Mouse (Mus musculus): ENCODE results near the gene Clec4a1. TPM values are rescaled to one million over a fixed set of nuclear protein-coding genes. Genes with fewer than 3 reads are reported as not detected.

The Clec4a1 gene
- polyA plus RNA-seq (2015; fragmentation: Nextera tagmentation; extraction: Ambion mirVana), result 0.46 and 1.0 TPM in 2 replicates

- ATAC-seq, result no peak
- Histone ChIP-seq H3K27me3 (replicated peaks; ENCODE audit: control insufficient read depth, insufficient read depth, low read length) (no peaks in the 10 kb centered on the region), H3K4me3 (replicated peaks; ENCODE audit: low read length) (no peak within 1 kb of the TSS), H3K36me3 (ENCODE audit: control insufficient read depth, insufficient read depth) (no peaks in the 10 kb centered on the region), H3K9ac (replicated peaks; ENCODE audit: low read depth, low read length) (no peak within 1 kb of the TSS), H3K9me3 (ENCODE audit: control insufficient read depth, low read length) (no peaks in the 10 kb centered on the region), H3K4me1 (replicated peaks; ENCODE audit: control insufficient read depth, insufficient read depth, low read length) (no peaks in the 10 kb centered on the region), H3K4me2 (ENCODE audit: low read length) (no peak within 1 kb of the TSS), H3K27ac (ENCODE audit: low read length) (no peak within 1 kb of the TSS)
- 77% methylated on average over 4 of the region's 4 CpGs for WGBS
These were observed at the start of gene Clec4a1 for GRCm38 (mm10) chr6:122921451-122921850. Gene Clec4a1 (plus strand): TSS chr6:122921848.

DNA sequence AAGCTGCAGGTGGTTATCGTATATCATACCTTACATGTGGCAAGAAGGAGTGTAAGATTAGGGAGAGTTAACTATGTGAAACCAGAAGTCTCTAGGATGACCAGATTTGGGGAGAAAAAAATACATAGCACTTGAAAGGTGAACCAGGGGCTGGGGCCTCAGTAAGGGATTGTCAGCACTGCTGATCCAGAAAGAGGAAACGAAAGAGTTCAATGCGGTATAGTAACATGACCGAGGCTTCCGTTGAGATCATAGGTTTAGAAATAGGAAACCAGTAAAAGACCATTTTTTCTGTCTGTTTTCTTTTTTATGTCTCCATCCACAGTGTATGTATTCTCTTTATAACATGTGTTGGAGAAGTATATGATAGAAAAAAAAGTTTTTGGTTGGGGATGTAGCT is 48.8 kb upstream of the Clec4a1 start:
- Histone ChIP-seq H3K27me3 (replicated peaks; ENCODE audit: control insufficient read depth, insufficient read depth, low read length) (no peaks in the 10 kb centered on the region), H3K4me1 (replicated peaks; ENCODE audit: control insufficient read depth, insufficient read depth, low read length) (peaks cover 15% of the 10 kb centered on the region), H3K4me2 (ENCODE audit: low read length) (no peak overlapping the region), H3K9me3 (ENCODE audit: control insufficient read depth, low read length) (no peaks in the 10 kb centered on the region), H3K36me3 (ENCODE audit: control insufficient read depth, insufficient read depth) (no peaks in the 10 kb centered on the region; the same call in 1 of the 2 replicates), H3K4me3 (replicated peaks; ENCODE audit: low read length) (no peak overlapping the region), H3K27ac (ENCODE audit: low read length) (no peak overlapping the region), H3K9ac (replicated peaks; ENCODE audit: low read depth, low read length) (no peak overlapping the region)
- no peak for ATAC-seq
- 98% methylated on average over 5 of the region's 5 CpGs for WGBS

DNA sequence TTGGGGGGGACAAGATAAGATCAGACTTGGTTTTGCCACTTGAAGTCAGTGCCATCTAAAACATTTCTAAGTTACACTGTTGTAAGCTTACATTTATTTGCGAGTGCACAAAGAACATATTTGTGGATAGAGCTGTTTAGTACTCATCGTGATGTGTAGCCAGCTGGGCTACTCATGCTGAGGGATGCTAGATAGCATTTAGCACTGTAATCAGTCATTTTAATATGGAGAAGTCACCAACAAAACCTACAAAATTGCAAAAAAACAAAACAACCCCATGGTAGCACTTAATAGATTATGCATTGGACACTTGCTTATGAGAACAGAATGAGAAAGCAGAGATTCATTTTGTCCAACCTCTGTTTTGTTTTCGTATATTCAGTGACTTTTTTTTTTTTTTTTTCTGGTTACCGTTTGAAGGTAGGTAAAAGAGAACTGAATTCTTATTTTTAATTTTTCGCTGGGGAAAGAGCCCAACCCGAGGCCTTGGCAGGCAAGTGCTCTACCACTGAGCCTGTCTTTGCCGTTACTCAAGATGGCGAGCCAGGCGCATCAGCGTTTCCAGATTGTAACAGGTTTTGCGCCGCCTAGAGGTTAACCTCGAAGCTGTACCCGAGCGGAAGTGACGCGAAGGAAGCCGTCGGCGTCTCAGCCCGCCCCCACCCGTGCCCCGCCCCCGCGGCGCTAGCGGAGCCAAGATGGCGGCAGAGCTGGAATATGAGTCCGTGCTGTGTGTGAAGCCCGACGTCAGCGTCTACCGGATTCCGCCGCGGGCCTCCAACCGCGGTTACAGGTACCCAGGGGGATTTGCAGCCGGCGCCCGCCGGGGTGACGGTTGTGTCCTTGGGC is 47.6 kb upstream of the Clec4a1 start, which contains the start of gene Necap1:
Gene Necap1 (plus strand): TSS at position 604 of the 849 bp plus-strand sequence.
- no peaks in the 10 kb centered on the region for H3K27me3 ChIP-seq (replicated peaks; ENCODE audit: control insufficient read depth, insufficient read depth, low read length)
- no peaks in the 10 kb centered on the region for H3K9me3 ChIP-seq (ENCODE audit: control insufficient read depth, low read length)
- H3K9ac ChIP-seq (replicated peaks; ENCODE audit: low read depth, low read length), result peak within 1 kb of the TSS; percentile 83
- peak within 1 kb of the TSS; percentile 93 for H3K27ac ChIP-seq (ENCODE audit: low read length)
- peaks cover 15% of the 10 kb centered on the region for H3K4me1 ChIP-seq (replicated peaks; ENCODE audit: control insufficient read depth, insufficient read depth, low read length)
- H3K4me2 ChIP-seq (ENCODE audit: low read length), result peak within 1 kb of the TSS; percentile 61
- 7% methylated on average over 43 of the region's 43 CpGs for WGBS
- no peaks in the 10 kb centered on the region; the same call in 1 of the 2 replicates for H3K36me3 ChIP-seq (ENCODE audit: control insufficient read depth, insufficient read depth)
- H3K4me3 ChIP-seq (replicated peaks; ENCODE audit: low read length), result peak within 1 kb of the TSS; percentile 85
- ATAC-seq, result peak; percentile 97

DNA sequence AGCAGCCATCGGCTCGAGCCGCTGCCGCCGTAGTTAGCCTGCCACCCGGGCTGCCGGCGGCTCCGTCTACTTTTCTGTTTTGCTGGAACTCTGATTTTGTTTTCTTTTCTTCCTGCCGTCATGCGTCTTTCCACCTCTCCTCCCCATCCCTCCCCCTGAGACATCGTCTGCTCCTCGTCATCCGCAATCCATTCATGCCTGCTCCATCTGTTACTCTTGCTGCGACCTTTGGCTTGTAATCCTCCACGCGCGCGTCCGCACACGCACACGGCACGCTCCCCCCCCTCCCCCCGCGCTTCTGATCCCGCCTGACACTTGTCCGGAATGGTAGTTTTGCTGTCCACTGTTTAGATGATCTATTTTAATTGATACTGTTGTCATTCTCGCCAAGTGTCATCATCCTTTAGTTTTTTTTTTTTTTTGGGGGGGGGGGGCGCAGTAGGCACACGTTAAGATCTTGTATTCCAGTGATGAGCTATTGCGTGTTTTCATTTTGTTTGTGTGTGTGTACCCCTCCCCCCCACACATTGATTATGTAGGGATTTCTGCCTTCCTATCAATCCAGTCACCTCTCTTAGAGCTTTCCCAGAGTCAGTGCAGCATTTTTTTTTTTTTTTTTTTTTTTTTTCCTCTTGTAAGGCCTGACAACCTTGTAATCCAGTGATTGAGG is 46.8 kb upstream of the Clec4a1 start:
- H3K9me3 ChIP-seq (ENCODE audit: control insufficient read depth, low read length), result no peaks in the 10 kb centered on the region
- no peaks in the 10 kb centered on the region for H3K27me3 ChIP-seq (replicated peaks; ENCODE audit: control insufficient read depth, insufficient read depth, low read length)
- H3K36me3 ChIP-seq (ENCODE audit: control insufficient read depth, insufficient read depth), result no peaks in the 10 kb centered on the region; the same call in 1 of the 2 replicates
- H3K4me2 ChIP-seq (ENCODE audit: low read length), result peak overlapping the region; percentile 61
- peak overlapping the region; percentile 85 for H3K4me3 ChIP-seq (replicated peaks; ENCODE audit: low read length)
- 0% methylated on average over 31 of the region's 31 CpGs for WGBS
- peak; percentile 75 for ATAC-seq
- H3K9ac ChIP-seq (replicated peaks; ENCODE audit: low read depth, low read length), result peak overlapping the region; percentile 83
- H3K4me1 ChIP-seq (replicated peaks; ENCODE audit: control insufficient read depth, insufficient read depth, low read length), result peaks cover 15% of the 10 kb centered on the region
- H3K27ac ChIP-seq (ENCODE audit: low read length), result peak overlapping the region; percentile 93

GRCm38 (mm10) chr6:122879141-122879735 is 42.4 kb upstream of the Clec4a1 start:
- no peak for ATAC-seq
- H3K9me3 ChIP-seq (ENCODE audit: control insufficient read depth, low read length), result no peaks in the 10 kb centered on the region
- H3K4me2 ChIP-seq (ENCODE audit: low read length), result no peak overlapping the region
- H3K9ac ChIP-seq (replicated peaks; ENCODE audit: low read depth, low read length), result no peak overlapping the region
- H3K27ac ChIP-seq (ENCODE audit: low read length), result no peak overlapping the region
- peaks cover 20% of the 10 kb centered on the region for H3K36me3 ChIP-seq (ENCODE audit: control insufficient read depth, insufficient read depth)
- peaks cover 13% of the 10 kb centered on the region for H3K4me1 ChIP-seq (replicated peaks; ENCODE audit: control insufficient read depth, insufficient read depth, low read length)
- no peaks in the 10 kb centered on the region for H3K27me3 ChIP-seq (replicated peaks; ENCODE audit: control insufficient read depth, insufficient read depth, low read length)
- H3K4me3 ChIP-seq (replicated peaks; ENCODE audit: low read length), result no peak overlapping the region
- WGBS, result 93% methylated on average over 7 of the region's 7 CpGs

GRCm38 (mm10) chr6:122879781-122880505 is 41.7 kb upstream of the Clec4a1 start:
- peaks cover 23% of the 10 kb centered on the region for H3K36me3 ChIP-seq (ENCODE audit: control insufficient read depth, insufficient read depth)
- no peak for ATAC-seq
- H3K27me3 ChIP-seq (replicated peaks; ENCODE audit: control insufficient read depth, insufficient read depth, low read length), result no peaks in the 10 kb centered on the region
- WGBS, result 91% methylated on average over 7 of the region's 7 CpGs
- no peak overlapping the region for H3K4me2 ChIP-seq (ENCODE audit: low read length)
- H3K9ac ChIP-seq (replicated peaks; ENCODE audit: low read depth, low read length), result no peak overlapping the region
- no peak overlapping the region for H3K27ac ChIP-seq (ENCODE audit: low read length)
- peaks cover 13% of the 10 kb centered on the region for H3K4me1 ChIP-seq (replicated peaks; ENCODE audit: control insufficient read depth, insufficient read depth, low read length)
- no peaks in the 10 kb centered on the region for H3K9me3 ChIP-seq (ENCODE audit: control insufficient read depth, low read length)
- no peak overlapping the region for H3K4me3 ChIP-seq (replicated peaks; ENCODE audit: low read length)

DNA sequence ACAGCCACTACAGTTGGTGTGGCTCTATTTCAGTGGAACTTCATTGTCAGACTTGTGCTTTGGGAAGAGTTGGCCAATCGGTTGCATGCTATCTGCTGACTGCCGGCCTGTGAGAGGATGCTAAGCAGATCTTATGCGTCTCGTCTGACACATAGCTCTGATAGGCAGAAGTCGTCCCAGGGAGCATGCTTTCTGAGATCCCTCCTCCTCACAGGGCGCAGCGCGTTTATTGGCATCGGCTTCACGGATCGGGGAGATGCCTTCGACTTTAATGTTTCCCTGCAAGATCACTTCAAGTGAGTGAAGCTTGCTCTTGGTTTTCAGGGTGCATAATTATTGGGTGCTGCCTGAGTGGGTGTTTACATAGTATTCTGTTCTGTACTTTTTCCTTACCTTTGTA is 40.4 kb upstream of the Clec4a1 start:
- WGBS, result 95% methylated on average over 12 of the region's 12 CpGs
- Histone ChIP-seq H3K36me3 (ENCODE audit: control insufficient read depth, insufficient read depth) (peaks cover 32% of the 10 kb centered on the region), H3K27ac (ENCODE audit: low read length) (no peak overlapping the region), H3K4me2 (ENCODE audit: low read length) (no peak overlapping the region), H3K9ac (replicated peaks; ENCODE audit: low read depth, low read length) (no peak overlapping the region), H3K27me3 (replicated peaks; ENCODE audit: control insufficient read depth, insufficient read depth, low read length) (no peaks in the 10 kb centered on the region), H3K4me3 (replicated peaks; ENCODE audit: low read length) (no peak overlapping the region), H3K9me3 (ENCODE audit: control insufficient read depth, low read length) (no peaks in the 10 kb centered on the region), H3K4me1 (replicated peaks; ENCODE audit: control insufficient read depth, insufficient read depth, low read length) (peaks cover under 1% of the 10 kb centered on the region)
- no peak for ATAC-seq

DNA sequence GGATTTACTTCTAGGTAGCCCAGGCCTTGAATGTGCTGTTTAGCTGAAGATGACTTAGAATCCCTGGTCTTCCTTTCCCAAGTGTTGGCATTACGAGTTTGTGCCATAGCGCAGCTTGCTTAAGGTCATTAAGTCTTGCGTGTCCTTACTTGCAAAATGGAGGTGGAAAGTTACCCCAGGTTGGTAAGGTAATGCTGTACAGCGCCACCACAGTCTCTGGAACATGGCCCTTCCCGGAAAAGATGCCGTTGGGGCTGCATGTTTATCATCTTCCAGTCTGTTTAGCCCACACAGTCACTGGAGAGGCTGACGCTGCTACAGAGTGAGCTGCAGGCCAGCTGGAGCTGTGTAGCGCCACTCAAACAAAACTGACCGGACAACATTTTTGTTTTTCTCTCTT is 38.0 kb upstream of the Clec4a1 start:
- Histone ChIP-seq H3K27ac (ENCODE audit: low read length) (no peak overlapping the region), H3K4me2 (ENCODE audit: low read length) (no peak overlapping the region), H3K36me3 (ENCODE audit: control insufficient read depth, insufficient read depth) (peaks cover 54% of the 10 kb centered on the region), H3K9ac (replicated peaks; ENCODE audit: low read depth, low read length) (no peak overlapping the region), H3K9me3 (ENCODE audit: control insufficient read depth, low read length) (no peaks in the 10 kb centered on the region), H3K27me3 (replicated peaks; ENCODE audit: control insufficient read depth, insufficient read depth, low read length) (no peaks in the 10 kb centered on the region), H3K4me1 (replicated peaks; ENCODE audit: control insufficient read depth, insufficient read depth, low read length) (no peaks in the 10 kb centered on the region), H3K4me3 (replicated peaks; ENCODE audit: low read length) (no peak overlapping the region)
- ATAC-seq, result no peak
- 93% methylated on average over 9 of the region's 9 CpGs for WGBS
